Mouse (Mus musculus): ENCODE results near the gene Wdr62. TPM values are rescaled to one million over a fixed set of nuclear protein-coding genes. Genes with fewer than 3 reads are reported as not detected.
"Not testable (repeated sequence)": the region's sequence is repeated elsewhere in the genome, so short reads cannot be mapped to it uniquely, and the experiment has no call there.

Gene Wdr62
- polyA plus RNA-seq, 1 experiment from 2014 or later: 10.4 TPM

DNA sequence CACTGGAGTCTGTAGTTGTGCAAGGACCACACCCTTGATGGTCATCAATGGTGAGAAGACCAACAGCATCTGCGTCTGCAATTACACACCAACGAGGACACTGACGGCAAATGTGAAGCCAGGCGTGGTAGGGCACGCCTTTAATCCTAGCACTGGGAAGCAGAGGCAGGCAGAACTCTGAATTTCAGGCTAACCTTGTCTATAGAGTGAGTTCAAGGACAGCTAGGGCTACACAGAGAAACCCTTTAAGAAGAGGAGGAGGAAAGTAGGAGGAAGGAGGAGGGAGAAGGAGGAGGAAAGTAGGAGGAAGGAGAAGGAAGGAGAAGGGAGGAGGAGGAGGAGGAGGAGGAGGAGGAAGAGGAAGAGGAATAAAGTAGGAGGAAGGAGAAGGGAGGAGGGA, 14.7 kb downstream of the Wdr62 start:
- 93% methylated on average over 5 of the region's 5 CpGs for WGBS
- ATAC-seq (ENCODE audit: insufficient number of reproducible peaks, low FRiP score, low TSS enrichment, low read depth): no peak
- Histone ChIP-seq H3K9me3 (ENCODE audit: control insufficient read depth, low read length) (no peaks in the 10 kb centered on the region), H3K4me3 (ENCODE audit: low read depth, low read length) (no peak overlapping the region), H3K9ac (ENCODE audit: low read length) (no peak overlapping the region), H3K4me2 (ENCODE audit: low read depth, severe bottlenecking) (no peak overlapping the region), H3K27ac (replicated peaks; ENCODE audit: low read depth, low read length) (no peak overlapping the region), H3K36me3 (ENCODE audit: control insufficient read depth, insufficient read depth, low read length) (peaks cover 11% of the 10 kb centered on the region), H3K4me1 (ENCODE audit: control insufficient read depth, insufficient read depth, low read length) (no peaks in the 10 kb centered on the region), H3K27me3 (ENCODE audit: control insufficient read depth, insufficient read depth, low read length) (no peaks in the 10 kb centered on the region)
- DNase-seq (ENCODE audit: low spot score): no peak

DNA sequence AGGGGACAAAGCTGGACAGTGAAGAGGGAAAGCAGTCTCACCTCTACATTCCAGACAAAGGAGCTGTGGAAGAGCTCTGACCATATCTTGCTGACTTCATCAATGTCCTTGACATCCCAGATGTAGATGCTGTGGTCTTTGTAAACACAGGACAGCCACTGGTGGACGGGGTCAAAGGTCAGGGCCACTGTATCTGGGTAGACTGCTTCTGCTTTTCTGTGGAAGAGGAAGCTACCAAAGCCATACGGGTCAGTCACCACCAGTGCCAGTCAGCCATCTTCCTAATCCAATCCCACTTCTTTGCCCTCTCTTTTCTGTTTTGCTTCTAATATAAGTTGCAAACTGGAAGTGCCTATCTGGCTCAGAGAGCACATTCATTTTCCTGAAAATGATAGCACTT, 15.2 kb downstream of the Wdr62 start:
- no peaks in the 10 kb centered on the region for H3K27me3 ChIP-seq (ENCODE audit: control insufficient read depth, insufficient read depth, low read length)
- peaks cover 9% of the 10 kb centered on the region for H3K36me3 ChIP-seq (ENCODE audit: control insufficient read depth, insufficient read depth, low read length)
- DNase-seq (ENCODE audit: low spot score) (no peak), ATAC-seq (ENCODE audit: insufficient number of reproducible peaks, low FRiP score, low TSS enrichment, low read depth) (no peak)
- H3K4me3 ChIP-seq (ENCODE audit: low read depth, low read length): no peak overlapping the region
- H3K27ac ChIP-seq (replicated peaks; ENCODE audit: low read depth, low read length): no peak overlapping the region
- no peaks in the 10 kb centered on the region for H3K9me3 ChIP-seq (ENCODE audit: control insufficient read depth, low read length)
- 86% methylated on average over 2 of the region's 2 CpGs for WGBS
- H3K4me1 ChIP-seq (ENCODE audit: control insufficient read depth, insufficient read depth, low read length): no peaks in the 10 kb centered on the region
- no peak overlapping the region for H3K4me2 ChIP-seq (ENCODE audit: low read depth, severe bottlenecking)
- H3K9ac ChIP-seq (ENCODE audit: low read length): no peak overlapping the region

DNA sequence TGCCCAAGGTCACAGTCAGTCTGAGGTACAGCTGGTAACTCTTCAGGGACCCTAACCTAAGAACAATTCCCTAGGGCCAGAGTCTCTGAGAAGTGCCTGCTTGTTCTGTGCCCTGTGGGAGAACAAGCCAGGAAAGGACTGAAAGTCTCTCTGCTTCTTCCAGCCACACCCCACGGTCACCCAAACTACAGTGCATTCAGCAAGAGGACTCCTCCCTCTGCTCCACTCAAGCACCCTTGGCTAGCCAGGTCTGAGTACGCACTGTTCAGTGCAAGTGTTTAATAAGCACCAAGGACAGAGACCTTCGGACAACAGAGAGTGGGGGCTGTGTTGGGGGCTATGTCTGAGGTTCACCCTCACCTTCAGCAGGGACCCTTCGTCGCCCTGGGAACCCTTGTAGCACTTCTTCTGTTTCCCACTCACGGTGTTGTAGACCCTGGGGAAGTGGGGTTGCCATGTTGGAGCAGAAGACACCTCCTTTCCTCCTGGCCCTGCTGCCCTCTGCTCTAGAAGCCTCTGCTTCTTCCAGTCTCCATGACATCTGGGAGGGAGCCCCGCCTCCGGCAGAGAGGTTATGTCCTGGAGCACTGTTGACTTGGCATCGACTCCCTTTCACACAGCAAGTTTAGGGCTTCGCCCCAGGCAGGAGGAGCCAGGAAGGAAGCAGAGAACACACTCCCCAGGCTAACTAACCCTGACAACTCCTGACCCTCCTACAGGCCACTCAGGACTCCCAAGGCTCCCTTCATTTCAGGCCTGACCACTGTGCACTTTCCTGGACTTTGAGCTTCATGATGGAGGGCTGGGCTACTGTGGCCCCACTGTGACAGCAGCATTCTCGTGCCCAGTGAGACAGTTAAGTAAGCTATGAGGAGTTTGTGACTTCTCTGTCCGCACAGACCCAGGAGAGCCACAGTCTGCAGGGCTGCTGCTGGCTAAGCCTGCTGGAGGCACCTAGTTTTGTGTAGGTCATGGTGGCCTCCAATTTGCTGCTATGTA, 28.0 kb downstream of the Wdr62 start:
- no peak overlapping the region for H3K27ac ChIP-seq (replicated peaks; ENCODE audit: low read depth, low read length)
- H3K4me1 ChIP-seq (ENCODE audit: control insufficient read depth, insufficient read depth, low read length): no peaks in the 10 kb centered on the region
- WGBS: 87% methylated on average over 12 of the region's 12 CpGs
- DNase-seq (ENCODE audit: low spot score): no peak
- ATAC-seq (ENCODE audit: insufficient number of reproducible peaks, low FRiP score, low TSS enrichment, low read depth): no peak
- H3K9ac ChIP-seq (ENCODE audit: low read length): no peak overlapping the region
- no peaks in the 10 kb centered on the region for H3K9me3 ChIP-seq (ENCODE audit: control insufficient read depth, low read length)
- no peaks in the 10 kb centered on the region for H3K27me3 ChIP-seq (ENCODE audit: control insufficient read depth, insufficient read depth, low read length)
- no peak overlapping the region for H3K4me2 ChIP-seq (ENCODE audit: low read depth, severe bottlenecking)
- H3K36me3 ChIP-seq (ENCODE audit: control insufficient read depth, insufficient read depth, low read length): peaks cover 2% of the 10 kb centered on the region; the same call in 1 of the 2 replicates
- no peak overlapping the region for H3K4me3 ChIP-seq (ENCODE audit: low read depth, low read length)

DNA sequence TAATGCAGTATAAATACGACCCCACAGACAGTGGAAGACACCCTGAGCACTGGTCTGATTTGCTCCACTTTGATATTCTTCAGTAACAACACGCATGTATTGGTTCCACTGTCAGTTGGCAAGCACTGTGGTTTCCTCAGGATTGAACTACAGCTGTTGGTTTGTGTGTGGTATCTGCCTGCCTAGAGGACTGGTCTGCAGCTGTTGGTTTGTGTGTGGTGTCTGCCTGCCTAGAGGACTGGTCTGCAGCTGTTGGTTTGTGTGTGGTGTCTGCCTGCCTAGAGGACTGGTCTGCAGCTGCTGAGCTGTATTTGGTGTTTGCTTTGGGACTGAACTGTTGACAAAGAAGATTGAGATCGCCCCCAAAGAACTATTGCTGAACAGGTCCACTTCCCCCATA, 42.8 kb downstream of the Wdr62 start:
- DNase-seq (ENCODE audit: low spot score); H3K27me3 ChIP-seq (ENCODE audit: control insufficient read depth, insufficient read depth, low read length); H3K4me1 ChIP-seq (ENCODE audit: control insufficient read depth, insufficient read depth, low read length); H3K4me2 ChIP-seq (ENCODE audit: low read depth, severe bottlenecking); H3K9ac ChIP-seq (ENCODE audit: low read length); H3K9me3 ChIP-seq (ENCODE audit: control insufficient read depth, low read length); H3K27ac ChIP-seq (replicated peaks; ENCODE audit: low read depth, low read length); H3K4me3 ChIP-seq (ENCODE audit: low read depth, low read length); ATAC-seq (ENCODE audit: insufficient number of reproducible peaks, low FRiP score, low TSS enrichment, low read depth): not testable (repeated sequence)
- H3K36me3 ChIP-seq (ENCODE audit: control insufficient read depth, insufficient read depth, low read length): peaks cover 10% of the 10 kb centered on the region; the same call in 1 of the 2 replicates
- WGBS: 89% methylated on average over 3 of the region's 3 CpGs

DNA sequence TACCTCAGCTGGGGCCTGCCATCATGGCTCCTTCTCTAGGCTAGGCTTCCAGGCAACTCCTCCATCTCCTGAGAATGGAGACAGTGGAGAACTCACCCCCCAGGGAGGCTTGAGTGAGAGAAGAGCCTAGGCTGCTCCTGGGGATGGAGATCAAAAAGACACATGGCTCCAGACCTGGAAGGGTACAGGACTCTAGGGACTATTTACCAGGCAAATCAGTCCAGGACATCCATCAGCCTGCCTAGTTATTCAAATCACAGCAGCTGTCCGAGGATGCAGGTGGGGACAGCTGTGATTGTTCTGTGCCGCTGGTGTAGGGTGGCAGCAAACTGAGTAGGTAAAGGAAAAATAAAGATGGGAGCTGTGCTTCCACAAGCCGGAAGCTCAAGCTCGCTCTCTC, 44.6 kb downstream of the Wdr62 start, which contains the start of gene Ovol3:
Ovol3 (minus strand) TSS at position 101 of the 400 bp plus-strand sequence.
- Histone ChIP-seq H3K4me3 (ENCODE audit: low read depth, low read length) (no peak within 1 kb of the TSS), H3K27me3 (ENCODE audit: control insufficient read depth, insufficient read depth, low read length) (no peaks in the 10 kb centered on the region), H3K36me3 (ENCODE audit: control insufficient read depth, insufficient read depth, low read length) (0 out of 2 replicates have a peak, but pooled peaks cover 4% of the 10 kb centered on the region), H3K9me3 (ENCODE audit: control insufficient read depth, low read length) (no peaks in the 10 kb centered on the region), H3K4me1 (ENCODE audit: control insufficient read depth, insufficient read depth, low read length) (peaks cover 5% of the 10 kb centered on the region), H3K9ac (ENCODE audit: low read length) (no peak within 1 kb of the TSS), H3K27ac (replicated peaks; ENCODE audit: low read depth, low read length) (no peak within 1 kb of the TSS), H3K4me2 (ENCODE audit: low read depth, severe bottlenecking) (no peak within 1 kb of the TSS)
- 84% methylated on average over 4 of the region's 4 CpGs for WGBS
- ATAC-seq (ENCODE audit: insufficient number of reproducible peaks, low FRiP score, low TSS enrichment, low read depth) (no peak), DNase-seq (ENCODE audit: low spot score) (no peak)

DNA sequence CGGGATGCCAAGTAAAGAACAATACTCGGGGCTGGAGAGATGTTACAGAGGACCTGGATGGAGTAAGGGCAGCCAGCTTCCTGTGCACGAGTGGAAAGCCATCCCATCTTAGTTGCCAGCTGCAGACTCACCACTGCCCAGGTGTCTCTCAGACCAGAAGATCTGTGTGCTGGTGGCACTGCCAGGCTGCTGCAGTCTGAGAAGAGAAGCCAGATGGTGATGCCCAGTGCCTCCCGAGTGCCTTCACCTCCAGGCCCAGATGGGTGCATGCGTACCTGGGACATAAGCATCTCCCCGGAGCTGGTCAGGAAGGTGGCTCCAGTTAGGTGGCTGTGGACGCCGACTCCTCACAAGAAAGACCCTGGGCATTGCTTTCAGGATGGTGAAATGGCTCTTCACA, 45.1 kb downstream of the Wdr62 start:
- H3K9me3 ChIP-seq (ENCODE audit: control insufficient read depth, low read length): no peaks in the 10 kb centered on the region
- H3K4me2 ChIP-seq (ENCODE audit: low read depth, severe bottlenecking): no peak overlapping the region
- WGBS: 88% methylated on average over 8 of the region's 8 CpGs
- H3K9ac ChIP-seq (ENCODE audit: low read length): no peak overlapping the region
- no peak for ATAC-seq (ENCODE audit: insufficient number of reproducible peaks, low FRiP score, low TSS enrichment, low read depth)
- H3K4me3 ChIP-seq (ENCODE audit: low read depth, low read length): no peak overlapping the region
- no peaks in the 10 kb centered on the region for H3K27me3 ChIP-seq (ENCODE audit: control insufficient read depth, insufficient read depth, low read length)
- H3K36me3 ChIP-seq (ENCODE audit: control insufficient read depth, insufficient read depth, low read length): 0 out of 2 replicates have a peak, but pooled peaks cover 4% of the 10 kb centered on the region
- no peak for DNase-seq (ENCODE audit: low spot score)
- H3K27ac ChIP-seq (replicated peaks; ENCODE audit: low read depth, low read length): no peak overlapping the region
- peaks cover 5% of the 10 kb centered on the region for H3K4me1 ChIP-seq (ENCODE audit: control insufficient read depth, insufficient read depth, low read length)

DNA sequence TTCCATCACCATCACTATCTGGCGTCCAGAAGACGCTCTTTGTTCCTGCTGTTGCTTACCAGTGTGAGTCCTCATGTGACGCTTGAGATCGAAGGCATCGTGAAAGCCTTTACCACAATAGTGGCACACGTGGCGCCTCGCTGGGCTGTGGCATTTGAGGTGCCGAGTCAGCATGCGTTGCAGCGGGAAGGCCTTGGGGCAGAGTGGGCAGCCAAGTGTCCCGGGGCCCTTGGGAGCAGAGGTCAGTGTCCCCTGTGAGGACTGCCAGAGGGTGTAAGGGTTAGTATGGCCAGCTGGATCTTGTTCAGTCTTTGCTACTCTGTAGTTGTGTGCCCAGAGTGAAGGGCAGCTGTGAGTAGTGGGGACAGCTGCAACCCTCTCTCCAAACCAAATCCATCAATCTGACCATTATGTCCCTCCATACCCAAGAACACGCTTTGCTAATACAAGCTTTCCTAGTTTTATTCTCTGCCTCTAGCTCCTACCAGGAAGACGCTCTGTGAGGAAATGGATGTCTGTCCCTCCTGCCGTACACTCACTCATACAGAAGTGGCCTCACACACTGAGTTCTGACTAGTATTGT, 45.9 kb downstream of the Wdr62 start:
- H3K4me1 ChIP-seq (ENCODE audit: control insufficient read depth, insufficient read depth, low read length): peaks cover 5% of the 10 kb centered on the region
- ATAC-seq (ENCODE audit: insufficient number of reproducible peaks, low FRiP score, low TSS enrichment, low read depth): no peak
- H3K9ac ChIP-seq (ENCODE audit: low read length): no peak overlapping the region
- H3K27me3 ChIP-seq (ENCODE audit: control insufficient read depth, insufficient read depth, low read length): no peaks in the 10 kb centered on the region
- H3K4me2 ChIP-seq (ENCODE audit: low read depth, severe bottlenecking): no peak overlapping the region
- no peak overlapping the region for H3K27ac ChIP-seq (replicated peaks; ENCODE audit: low read depth, low read length)
- H3K36me3 ChIP-seq (ENCODE audit: control insufficient read depth, insufficient read depth, low read length): 0 out of 2 replicates have a peak, but pooled peaks cover 4% of the 10 kb centered on the region
- WGBS: 95% methylated on average over 15 of the region's 15 CpGs
- H3K4me3 ChIP-seq (ENCODE audit: low read depth, low read length): no peak overlapping the region
- no peak for DNase-seq (ENCODE audit: low spot score)
- no peaks in the 10 kb centered on the region for H3K9me3 ChIP-seq (ENCODE audit: control insufficient read depth, low read length)

DNA sequence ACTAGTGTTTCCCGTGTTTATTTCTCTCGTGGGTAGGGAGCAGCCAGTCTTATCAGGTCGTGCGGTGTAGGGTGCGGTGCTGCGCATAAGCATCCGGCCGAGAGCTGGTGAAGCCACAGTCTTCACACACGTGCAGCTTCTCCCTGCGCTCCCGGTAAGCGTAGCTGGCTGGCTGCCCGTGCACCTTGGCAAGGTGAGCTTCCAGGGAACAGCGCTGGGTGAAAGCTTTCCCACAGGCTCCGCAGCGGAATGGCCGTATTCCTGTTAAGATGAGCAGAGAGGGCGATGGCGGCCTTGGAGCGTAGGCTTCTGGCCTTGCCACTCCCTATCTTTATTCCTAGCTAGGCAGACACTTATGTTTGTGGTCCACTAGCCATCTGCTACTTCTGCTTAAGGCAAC, 46.8 kb downstream of the Wdr62 start:
- Histone ChIP-seq H3K27ac (replicated peaks; ENCODE audit: low read depth, low read length) (no peak overlapping the region), H3K9me3 (ENCODE audit: control insufficient read depth, low read length) (no peaks in the 10 kb centered on the region), H3K4me1 (ENCODE audit: control insufficient read depth, insufficient read depth, low read length) (peaks cover 5% of the 10 kb centered on the region), H3K4me3 (ENCODE audit: low read depth, low read length) (peak overlapping the region; percentile 57; the same call in 1 of the 2 replicates), H3K9ac (ENCODE audit: low read length) (no peak overlapping the region), H3K36me3 (ENCODE audit: control insufficient read depth, insufficient read depth, low read length) (0 out of 2 replicates have a peak, but pooled peaks cover 4% of the 10 kb centered on the region), H3K4me2 (ENCODE audit: low read depth, severe bottlenecking) (peak overlapping the region; percentile 78; the same call in 1 of the 2 replicates), H3K27me3 (ENCODE audit: control insufficient read depth, insufficient read depth, low read length) (no peaks in the 10 kb centered on the region)
- ATAC-seq (ENCODE audit: insufficient number of reproducible peaks, low FRiP score, low TSS enrichment, low read depth) (no peak), DNase-seq (ENCODE audit: low spot score) (no peak)
- 88% methylated on average over 20 of the region's 20 CpGs for WGBS
